Mouse (Mus musculus) forebrain, embryonic 15.5 days (tissue): Measurements from ENCODE around the gene Lgals1. TPM values are rescaled to one million over a fixed set of nuclear protein-coding genes. Genes with fewer than 3 reads are reported as not detected.
A peak's percentile ranks its signal among the peaks of the same experiment; 100 is the strongest.

ENCODE experiments used
- ATAC-seq: fragments of 200-750 bp; cut with Nextera tagmentation; replicated peaks from 2 replicates; pipeline ENCODE4 v1.8.0; 2017; ENCODE audit warnings: mild to moderate bottlenecking, moderate TSS enrichment, moderate library complexity
- H3K27ac ChIP-seq: fragments of 300-500 bp; sonication (generic); replicated peaks from 2 replicates; pipeline ENCODE4 v1.5.1; 2015; ENCODE audit warnings: mild to moderate bottlenecking, inconsistent platforms
- H3K27me3 ChIP-seq: fragments of 300-500 bp; sonication (generic); 2 replicates; pipeline ENCODE4 v1.6.1; 2015; ENCODE audit warnings: inconsistent platforms
- H3K36me3 ChIP-seq: fragments of 300-500 bp; sonication (generic); 2 replicates; pipeline ENCODE4 v1.6.1; 2015; ENCODE audit warnings: mild to moderate bottlenecking, inconsistent platforms
- H3K4me1 ChIP-seq: fragments of 300-500 bp; sonication (generic); 2 replicates; pipeline ENCODE4 v1.6.1; 2015; ENCODE audit warnings: inconsistent platforms
- H3K4me2 ChIP-seq: fragments of 300-500 bp; sonication (generic); replicated peaks from 2 replicates; pipeline ENCODE4 v1.6.1; 2015; ENCODE audit warnings: mild to moderate bottlenecking, inconsistent platforms
- H3K4me3 ChIP-seq: fragments of 300-500 bp; sonication (generic); 2 replicates; pipeline ENCODE4 v1.5.1; 2015; ENCODE audit warnings: mild to moderate bottlenecking, inconsistent platforms
- H3K9ac ChIP-seq: fragments of 300-500 bp; sonication (generic); replicated peaks from 2 replicates; pipeline ENCODE4 v1.6.1; 2015; ENCODE audit warnings: mild to moderate bottlenecking, inconsistent platforms
- H3K9me3 ChIP-seq: fragments of 300-500 bp; sonication (generic); 2 replicates; pipeline ENCODE4 v1.6.1; 2016; ENCODE audit warnings: inconsistent platforms
- WGBS: fragments of 180-500 bp; shearing (Covaris S2); methylation state at CpG from one replicate; pipeline ENCODE4 v1.1.7; 2015; ENCODE audit warnings: mixed read lengths; 5-methylcytosine and 5-hydroxymethylcytosine counted together
- polyA plus RNA-seq: library from polyadenylated mRNA; unstranded; fragments of >200 nt; fragmentation: Nextera tagmentation; extraction: Ambion mirVana; gene quantifications from 2 replicates; pipeline ENCODE4 v1.2.1, GENCODE M21; 2015

Gene Lgals1
- polyA plus RNA-seq, 1 experiment from 2014 or later: 61.7 TPM

- no peak overlapping the region for H3K9ac ChIP-seq
- WGBS: 54% methylated on average over 8 of the region's 8 CpGs
- H3K27me3 ChIP-seq: no peaks in the 10 kb centered on the region
- no peak overlapping the region; the same call in 1 of the 2 replicates for H3K27ac ChIP-seq
- H3K36me3 ChIP-seq: no peaks in the 10 kb centered on the region
- H3K9me3 ChIP-seq: no peaks in the 10 kb centered on the region
- ATAC-seq: no peak
- H3K4me1 ChIP-seq: peaks cover 27% of the 10 kb centered on the region
- peak overlapping the region; percentile 58 for H3K4me2 ChIP-seq
- H3K4me3 ChIP-seq: no peak overlapping the region
Observed at GRCm38 (mm10) chr15:78928539-78928938, 2.0 kb downstream of the Lgals1 start.

DNA sequence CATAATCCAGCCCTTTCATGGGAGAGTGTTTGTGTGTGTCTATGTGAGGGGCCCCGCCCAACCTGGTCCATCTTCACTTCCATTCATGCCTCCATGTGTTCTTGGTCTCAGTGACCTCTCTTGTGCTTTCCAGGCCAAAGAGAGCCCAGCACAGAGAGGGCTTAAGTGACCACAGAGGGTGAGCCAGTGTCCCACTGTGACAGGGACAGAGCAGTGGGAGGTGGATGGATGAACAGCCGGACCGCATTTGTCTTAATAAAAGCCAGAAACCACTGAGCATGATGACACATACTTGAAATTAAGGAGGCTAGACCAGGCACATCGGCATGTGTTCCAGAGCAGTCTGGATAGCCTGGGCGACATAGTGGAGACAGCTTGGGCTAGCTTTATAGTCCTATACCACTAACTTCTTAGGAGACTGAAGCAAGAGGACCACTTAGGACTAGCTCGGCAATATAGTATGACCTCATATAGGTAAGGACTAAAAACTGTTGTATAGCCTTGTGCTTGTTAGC is 3.7 kb downstream of the Lgals1 start:
- no peaks in the 10 kb centered on the region for H3K9me3 ChIP-seq
- WGBS: 88% methylated on average over 6 of the region's 6 CpGs
- H3K27me3 ChIP-seq: no peaks in the 10 kb centered on the region
- no peak overlapping the region for H3K4me2 ChIP-seq
- H3K4me3 ChIP-seq: no peak overlapping the region
- ATAC-seq: no peak
- no peak overlapping the region for H3K27ac ChIP-seq
- peaks cover 31% of the 10 kb centered on the region for H3K4me1 ChIP-seq
- no peak overlapping the region for H3K9ac ChIP-seq
- H3K36me3 ChIP-seq: no peaks in the 10 kb centered on the region

GRCm38 (mm10) chr15:78930801-78931426 is 4.4 kb downstream of the Lgals1 start:
- H3K4me2 ChIP-seq: no peak overlapping the region
- H3K4me1 ChIP-seq: peaks cover 34% of the 10 kb centered on the region
- H3K9ac ChIP-seq: no peak overlapping the region
- H3K4me3 ChIP-seq: no peak overlapping the region
- H3K27ac ChIP-seq: no peak overlapping the region
- ATAC-seq: no peak
- no peaks in the 10 kb centered on the region for H3K36me3 ChIP-seq
- H3K27me3 ChIP-seq: no peaks in the 10 kb centered on the region
- no peaks in the 10 kb centered on the region for H3K9me3 ChIP-seq
- WGBS: 89% methylated on average over 7 of the region's 7 CpGs

GRCm38 (mm10) chr15:78931577-78931976 is 5.1 kb downstream of the Lgals1 start:
- Histone ChIP-seq H3K27ac (no peak overlapping the region), H3K4me2 (no peak overlapping the region), H3K4me3 (no peak overlapping the region), H3K27me3 (no peaks in the 10 kb centered on the region), H3K9ac (no peak overlapping the region), H3K9me3 (no peaks in the 10 kb centered on the region), H3K4me1 (peaks cover 34% of the 10 kb centered on the region), H3K36me3 (no peaks in the 10 kb centered on the region)
- ATAC-seq: no peak
- WGBS: 20% methylated on average over 3 of the region's 3 CpGs

DNA sequence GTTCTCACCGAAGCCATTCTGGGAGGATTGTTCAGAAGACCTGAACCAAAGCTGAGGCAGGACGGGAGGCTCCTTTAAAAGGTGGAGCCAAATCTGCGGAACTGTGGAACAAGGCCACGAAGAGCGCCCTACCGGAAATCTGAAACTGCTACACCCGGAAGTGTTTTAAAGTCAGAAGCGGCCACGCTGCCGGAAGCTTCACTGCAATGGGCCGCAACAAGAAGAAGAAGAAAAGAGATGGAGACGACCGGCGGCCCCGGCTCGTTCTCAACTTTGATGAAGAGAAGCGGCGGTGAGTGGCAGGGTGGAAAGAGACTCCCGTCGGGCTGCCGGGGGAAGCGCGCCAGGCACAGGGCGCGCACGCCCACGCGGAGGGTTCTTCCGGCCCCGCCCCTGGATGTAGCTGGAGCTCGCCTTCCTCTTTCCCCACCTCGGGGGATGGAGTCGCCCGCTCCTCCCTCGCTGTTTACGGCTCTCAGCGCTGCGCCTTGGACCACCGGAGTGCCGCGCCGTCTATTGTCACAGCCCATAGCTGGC is 8.3 kb downstream of the Lgals1 start, which contains the start of gene Nol12:
Gene Nol12, plus strand, starts transcription at position 150 of the 537 bp plus-strand sequence.
- H3K4me3 ChIP-seq: peak within 1 kb of the TSS; percentile 72
- under 1% methylated on average over 42 of the region's 42 CpGs for WGBS
- H3K4me2 ChIP-seq: peak within 1 kb of the TSS; percentile 71
- H3K27ac ChIP-seq: peak within 1 kb of the TSS; percentile 84
- no peaks in the 10 kb centered on the region for H3K27me3 ChIP-seq
- H3K36me3 ChIP-seq: peaks cover 20% of the 10 kb centered on the region
- peak within 1 kb of the TSS; percentile 73 for H3K9ac ChIP-seq
- peaks cover 18% of the 10 kb centered on the region for H3K4me1 ChIP-seq
- no peaks in the 10 kb centered on the region for H3K9me3 ChIP-seq
- peak; percentile 93 for ATAC-seq

DNA sequence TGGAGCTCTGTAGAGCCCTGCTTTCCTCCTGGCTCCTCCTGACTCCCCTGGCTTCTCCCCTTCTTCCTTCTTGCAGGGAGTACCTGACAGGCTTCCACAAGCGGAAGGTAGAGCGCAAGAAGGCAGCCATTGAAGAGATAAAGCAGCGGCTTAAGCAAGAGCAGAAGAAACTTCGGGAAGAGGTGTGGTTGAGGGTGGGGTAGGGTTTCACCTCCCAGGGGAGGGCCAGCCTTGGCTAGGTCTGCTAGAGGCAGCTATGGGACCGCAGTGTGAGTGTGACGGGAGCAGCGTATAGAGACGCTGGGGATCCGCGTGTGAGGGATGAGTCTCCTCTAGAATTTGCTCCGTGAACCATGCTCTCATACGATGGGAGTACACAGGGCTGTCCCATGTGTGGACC is 9.9 kb downstream of the Lgals1 start:
- no peaks in the 10 kb centered on the region for H3K27me3 ChIP-seq
- 93% methylated on average over 12 of the region's 12 CpGs for WGBS
- H3K4me1 ChIP-seq: peaks cover 18% of the 10 kb centered on the region
- H3K9ac ChIP-seq: no peak overlapping the region
- no peak overlapping the region for H3K27ac ChIP-seq
- H3K4me2 ChIP-seq: 0 out of 2 replicates have a peak overlapping the region, but pooled peaks have one; percentile 71
- no peak overlapping the region for H3K4me3 ChIP-seq
- peaks cover 33% of the 10 kb centered on the region for H3K36me3 ChIP-seq
- no peak for ATAC-seq
- no peaks in the 10 kb centered on the region for H3K9me3 ChIP-seq

GRCm38 (mm10) chr15:78937311-78937710 is 10.8 kb downstream of the Lgals1 start:
- Histone ChIP-seq H3K4me1 (peaks cover 18% of the 10 kb centered on the region), H3K4me2 (no peak overlapping the region), H3K27me3 (no peaks in the 10 kb centered on the region), H3K27ac (no peak overlapping the region), H3K4me3 (no peak overlapping the region), H3K36me3 (peaks cover 41% of the 10 kb centered on the region), H3K9ac (no peak overlapping the region), H3K9me3 (no peaks in the 10 kb centered on the region)
- ATAC-seq: no peak
- 86% methylated on average over 10 of the region's 10 CpGs for WGBS

DNA sequence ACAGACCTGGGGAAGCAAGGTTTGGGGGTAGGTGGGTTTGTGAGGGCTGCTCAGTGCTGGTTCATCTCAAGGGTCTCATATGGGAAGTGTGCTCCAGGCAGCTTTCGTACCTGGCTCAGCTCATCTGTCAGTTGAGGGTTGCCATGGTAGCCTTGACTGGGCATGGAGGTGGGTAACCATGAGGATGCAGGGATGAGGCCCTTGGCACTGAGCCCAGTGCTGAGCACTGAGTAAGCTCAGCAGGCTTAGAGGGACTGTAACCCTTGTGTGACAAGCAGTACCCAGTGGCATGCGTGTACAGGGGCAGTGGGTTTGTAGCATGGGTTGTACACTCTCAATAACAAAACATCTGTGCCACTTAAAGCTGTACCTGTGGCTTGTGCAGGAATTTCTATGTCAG is 11.4 kb downstream of the Lgals1 start:
- WGBS: 72% methylated on average over 2 of the region's 2 CpGs
- H3K4me3 ChIP-seq: no peak overlapping the region
- H3K9ac ChIP-seq: no peak overlapping the region
- ATAC-seq: no peak
- H3K4me2 ChIP-seq: no peak overlapping the region
- peaks cover 41% of the 10 kb centered on the region for H3K36me3 ChIP-seq
- H3K27ac ChIP-seq: no peak overlapping the region
- H3K9me3 ChIP-seq: no peaks in the 10 kb centered on the region
- peaks cover 22% of the 10 kb centered on the region for H3K4me1 ChIP-seq
- no peaks in the 10 kb centered on the region for H3K27me3 ChIP-seq

DNA sequence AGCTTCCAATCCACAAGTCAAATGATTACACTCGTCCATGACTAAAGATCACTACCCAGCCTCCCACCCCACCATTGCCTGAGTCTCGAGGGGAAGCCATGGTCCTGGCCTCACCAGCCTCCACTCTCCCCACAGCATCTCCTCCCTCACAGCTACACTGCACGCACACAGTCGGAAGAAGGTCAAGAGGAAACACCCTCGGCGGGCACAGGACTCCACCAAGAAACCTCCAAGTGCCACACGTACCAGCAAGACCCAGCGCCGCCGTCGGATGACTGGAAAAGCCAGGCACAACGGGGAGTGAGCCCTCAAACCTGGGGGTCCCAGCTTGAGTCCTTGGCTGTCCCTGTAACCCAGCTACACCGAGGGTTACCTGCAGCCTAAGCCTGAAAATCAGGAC is 13.8 kb downstream of the Lgals1 start:
- 96% methylated on average over 13 of the region's 13 CpGs for WGBS
- no peak overlapping the region for H3K4me2 ChIP-seq
- no peak overlapping the region for H3K27ac ChIP-seq
- H3K4me3 ChIP-seq: no peak overlapping the region
- H3K36me3 ChIP-seq: peaks cover 41% of the 10 kb centered on the region
- no peaks in the 10 kb centered on the region for H3K9me3 ChIP-seq
- no peaks in the 10 kb centered on the region for H3K27me3 ChIP-seq
- peaks cover 17% of the 10 kb centered on the region for H3K4me1 ChIP-seq
- no peak for ATAC-seq
- no peak overlapping the region for H3K9ac ChIP-seq

DNA sequence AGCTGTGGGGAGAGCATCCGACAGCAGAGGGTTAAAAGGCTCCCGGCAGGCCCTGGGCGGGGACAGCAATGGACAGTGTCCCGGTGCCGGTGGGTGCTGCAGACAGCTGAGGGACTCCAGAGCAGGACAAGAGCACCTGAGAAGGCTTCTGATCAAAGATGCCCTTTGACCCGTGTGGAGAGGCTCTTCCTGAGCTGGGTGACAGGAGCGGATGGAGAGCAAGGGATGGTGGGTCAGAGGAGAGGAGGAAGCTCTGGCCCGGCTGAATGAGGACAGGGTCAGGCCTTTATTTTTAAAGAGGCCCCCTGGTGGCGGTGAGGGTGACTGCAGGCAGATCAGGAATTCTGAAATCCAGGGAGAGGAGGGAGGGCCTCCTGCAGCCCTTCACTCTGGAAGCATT is 16.1 kb downstream of the Lgals1 start:
- Histone ChIP-seq H3K27ac (peak overlapping the region; percentile 24; the same call in 1 of the 2 replicates), H3K27me3 (no peaks in the 10 kb centered on the region), H3K4me3 (peak overlapping the region; percentile 21), H3K9me3 (no peaks in the 10 kb centered on the region), H3K4me2 (peak overlapping the region; percentile 39), H3K36me3 (peaks cover 39% of the 10 kb centered on the region), H3K4me1 (peaks cover 11% of the 10 kb centered on the region), H3K9ac (peak overlapping the region; percentile 43)
- WGBS: 3% methylated on average over 9 of the region's 9 CpGs
- peak; percentile 20; the same call in 1 of the 2 replicates for ATAC-seq

DNA sequence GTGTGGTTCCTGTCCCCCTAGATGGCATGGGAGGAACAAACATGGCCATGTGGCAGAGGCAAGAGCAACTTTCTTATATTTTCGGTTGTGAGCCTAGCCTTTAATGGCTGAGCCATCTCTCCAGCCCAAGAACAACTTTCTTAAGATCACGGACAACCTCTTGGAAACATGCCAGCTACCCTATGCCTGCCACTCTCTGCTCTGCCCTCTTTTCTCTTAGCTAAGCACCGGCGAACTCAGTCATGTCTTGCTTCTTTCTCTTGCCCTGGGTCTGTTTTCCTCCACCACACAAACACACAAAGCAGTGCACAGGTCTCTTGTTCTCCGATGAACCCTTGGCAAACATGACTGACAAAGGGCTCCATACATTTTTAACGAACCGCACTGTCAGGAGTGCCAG is 19.7 kb downstream of the Lgals1 start:
- ATAC-seq: no peak
- Histone ChIP-seq H3K4me3 (no peak overlapping the region), H3K27ac (no peak overlapping the region), H3K27me3 (no peaks in the 10 kb centered on the region), H3K4me2 (no peak overlapping the region), H3K4me1 (peaks cover 29% of the 10 kb centered on the region), H3K9ac (no peak overlapping the region), H3K36me3 (peaks cover 14% of the 10 kb centered on the region), H3K9me3 (no peaks in the 10 kb centered on the region)
- 39% methylated on average over 7 of the region's 7 CpGs for WGBS

- H3K27me3 ChIP-seq: no peaks in the 10 kb centered on the region
- peaks cover 16% of the 10 kb centered on the region for H3K36me3 ChIP-seq
- peak within 1 kb of the TSS; percentile 78 for H3K9ac ChIP-seq
- peak; percentile 97 for ATAC-seq
- under 1% methylated on average over 24 of the region's 24 CpGs for WGBS
- no peaks in the 10 kb centered on the region for H3K9me3 ChIP-seq
- peak within 1 kb of the TSS; percentile 71 for H3K4me3 ChIP-seq
- peak within 1 kb of the TSS; percentile 70 for H3K4me2 ChIP-seq
- peak within 1 kb of the TSS; percentile 79 for H3K27ac ChIP-seq
- peaks cover 26% of the 10 kb centered on the region for H3K4me1 ChIP-seq
Observed at GRCm38 (mm10) chr15:78947657-78948056, 21.1 kb downstream of the Lgals1 start, which contains the start of gene Triobp. Gene Triobp, plus strand, starts transcription at chr15:78947724.
